Mouse (Mus musculus) thymus, adult 2 months (tissue): ENCODE measurements around the gene Tmtc1. TPM values are rescaled to one million over a fixed set of nuclear protein-coding genes. Genes with fewer than 3 reads are reported as not detected.

Experiments
- DNase-seq: peaks from one replicate; pipeline ENCODE4 v3.0.0; 2021
- H3K27ac ChIP-seq: fragments of 200-500 bp; 2 replicates; pipeline ENCODE4 v1.5.1; 2012; ENCODE audit warnings: low read length, control low read depth; ENCODE audit not compliant: control insufficient read depth, insufficient read depth
- H3K27me3 ChIP-seq: fragments of 200-500 bp; 2 replicates; pipeline ENCODE4 v1.6.1; 2012; ENCODE audit warnings: mild to moderate bottlenecking, low read length, moderate library complexity, mixed read lengths; ENCODE audit not compliant: control insufficient read depth, insufficient read depth
- H3K36me3 ChIP-seq: fragments of 200-500 bp; 2 replicates; pipeline ENCODE4 v1.6.1; 2012; ENCODE audit warnings: mild to moderate bottlenecking, low read length, moderate library complexity; ENCODE audit not compliant: control insufficient read depth, insufficient read depth
- H3K4me1 ChIP-seq: fragments of 200-500 bp; replicated peaks from 2 replicates; pipeline ENCODE4 v1.6.1; 2012; ENCODE audit warnings: low read length; ENCODE audit not compliant: control insufficient read depth, insufficient read depth
- H3K4me3 ChIP-seq: fragments of 200-500 bp; 2 replicates; pipeline ENCODE4 v1.5.1; 2012; ENCODE audit warnings: mild to moderate bottlenecking, low read length, control low read depth, moderate library complexity; ENCODE audit not compliant: control insufficient read depth, insufficient read depth
- CTCF ChIP-seq: fragments of 200-500 bp; IDR thresholded peaks from 2 replicates; pipeline ENCODE4 v1.5.1; 2012; ENCODE audit warnings: mild to moderate bottlenecking, control low read depth, low read length, moderate library complexity, borderline replicate concordance; ENCODE audit not compliant: control insufficient read depth, poor library complexity, insufficient read depth; ENCODE audit errors: extremely low read depth
- POLR2A ChIP-seq: fragments of 200-500 bp; IDR thresholded peaks from 2 replicates; pipeline ENCODE4 v1.6.1; 2012; ENCODE audit warnings: mild to moderate bottlenecking, low read length, control low read depth, moderate library complexity; ENCODE audit not compliant: control insufficient read depth, poor library complexity, insufficient read depth; ENCODE audit errors: extremely low read depth
- WGBS: fragments of 180-500 bp; shearing (Covaris S2); methylation state at CpG from one replicate; pipeline ENCODE4 v1.1.7; 2018; 5-methylcytosine and 5-hydroxymethylcytosine counted together
- polyA plus RNA-seq: library from polyadenylated mRNA; depleted of rRNA; stranded (reverse); fragments of >200 nt; gene quantifications from 2 replicates; pipeline ENCODE4 v1.2.3, GENCODE M21; 2012

Tmtc1 gene
- polyA plus RNA-seq, 1 experiment = 6.4 TPM

DNA sequence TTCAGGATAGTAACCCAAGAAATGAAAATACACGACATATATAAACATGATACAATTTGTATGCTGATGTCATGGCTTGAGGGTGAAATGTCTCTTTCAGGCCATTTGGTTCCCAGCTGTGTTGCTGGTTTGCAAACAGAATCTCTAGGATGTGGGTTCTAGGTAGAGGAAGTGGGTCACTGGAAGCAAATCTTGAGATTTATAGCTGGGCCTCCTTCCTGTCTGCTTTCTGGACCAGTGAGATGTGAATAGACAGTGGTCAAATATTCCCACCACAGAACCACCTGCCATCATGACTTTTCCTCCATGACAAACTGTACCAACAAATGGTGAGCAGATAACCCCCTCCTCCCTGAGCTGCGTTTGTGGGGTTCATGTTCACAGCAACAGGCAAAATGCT, 186.4 kb downstream of the Tmtc1 start:
- TF ChIP-seq CTCF (no peak), POLR2A (no peak)

DNA sequence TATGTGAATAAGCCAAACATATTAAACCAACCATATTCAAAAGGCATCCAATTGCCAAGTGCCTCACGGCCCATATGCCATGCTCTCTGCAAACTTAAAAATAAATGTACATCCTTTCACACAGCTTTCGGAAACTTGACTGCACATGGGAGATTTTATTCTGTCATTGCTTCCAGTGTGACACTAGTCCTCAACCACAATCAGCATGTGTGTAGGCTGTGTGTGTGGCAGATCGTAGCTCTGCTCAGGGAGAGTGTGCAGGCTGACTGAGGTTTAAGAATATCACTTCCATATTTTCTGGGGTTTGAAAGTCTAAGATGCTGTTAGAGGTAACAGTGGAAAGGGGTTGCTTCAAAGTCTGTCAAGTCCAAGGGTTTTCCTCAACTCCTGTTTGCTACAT, 188.1 kb downstream of the Tmtc1 start:
- no peaks in the 10 kb centered on the region for H3K27me3 ChIP-seq
- no peaks in the 10 kb centered on the region for H3K4me1 ChIP-seq
- no peaks in the 10 kb centered on the region for H3K36me3 ChIP-seq
- no peak for DNase-seq
- H3K27ac ChIP-seq = no peak overlapping the region
- H3K4me3 ChIP-seq = no peak overlapping the region
- 93% methylated on average over 3 of the region's 3 CpGs for WGBS
- TF ChIP-seq CTCF (no peak), POLR2A (no peak)

More for the DNA sequence above, 186.4 kb downstream of the Tmtc1 start:
- no peaks in the 10 kb centered on the region for H3K4me1 ChIP-seq
- no peak for DNase-seq
- no peaks in the 10 kb centered on the region for H3K27me3 ChIP-seq
- H3K27ac ChIP-seq = no peak overlapping the region
- no peaks in the 10 kb centered on the region for H3K36me3 ChIP-seq
- WGBS = 12% methylated on average over 2 of the region's 2 CpGs
- no peak overlapping the region for H3K4me3 ChIP-seq

GRCm38 (mm10) chr6:148255395-148256053, 188.7 kb downstream of the Tmtc1 start:
- H3K27me3 ChIP-seq = no peaks in the 10 kb centered on the region
- no peaks in the 10 kb centered on the region for H3K36me3 ChIP-seq
- H3K4me1 ChIP-seq = no peaks in the 10 kb centered on the region
- no peak for TF ChIP-seq CTCF
- no peak for TF ChIP-seq POLR2A
- no peak for DNase-seq
- no peak overlapping the region for H3K4me3 ChIP-seq
- H3K27ac ChIP-seq = no peak overlapping the region
- whole genome bisulfite sequencing = 89% methylated on average over 1 of the region's 1 CpGs

GRCm38 (mm10) chr6:148249221-148249620, 195.0 kb downstream of the Tmtc1 start:
- WGBS = 76% methylated on average over 3 of the region's 3 CpGs
- H3K36me3 ChIP-seq = no peaks in the 10 kb centered on the region
- no peak overlapping the region for H3K4me3 ChIP-seq
- no peak for DNase-seq
- H3K4me1 ChIP-seq = no peaks in the 10 kb centered on the region
- no peak for TF ChIP-seq CTCF
- no peak for TF ChIP-seq POLR2A
- H3K27me3 ChIP-seq = no peaks in the 10 kb centered on the region
- H3K27ac ChIP-seq = no peak overlapping the region

- Histone ChIP-seq H3K36me3 (no peaks in the 10 kb centered on the region), H3K27ac (no peak overlapping the region), H3K27me3 (no peaks in the 10 kb centered on the region), H3K4me3 (no peak overlapping the region), H3K4me1 (no peaks in the 10 kb centered on the region)
- WGBS = 20% methylated on average over 2 of the region's 2 CpGs
- TF ChIP-seq POLR2A = no peak
- no peak for TF ChIP-seq CTCF
- DNase-seq = no peak
Measured at GRCm38 (mm10) chr6:148248625-148249024, 195.6 kb downstream of the Tmtc1 start.

- DNase-seq = no peak
- H3K27me3 ChIP-seq = no peaks in the 10 kb centered on the region
- no peak overlapping the region for H3K27ac ChIP-seq
- no peak for TF ChIP-seq POLR2A
- TF ChIP-seq CTCF = no peak
- no peaks in the 10 kb centered on the region for H3K36me3 ChIP-seq
- H3K4me1 ChIP-seq = no peaks in the 10 kb centered on the region
- H3K4me3 ChIP-seq = no peak overlapping the region
- WGBS = 95% methylated on average over 7 of the region's 7 CpGs
Measured at GRCm38 (mm10) chr6:148246544-148246943, 197.6 kb downstream of the Tmtc1 start.

- DNase-seq = no peak
- no peak overlapping the region for H3K4me3 ChIP-seq
- WGBS = 96% methylated on average over 1 of the region's 1 CpGs
- no peak overlapping the region for H3K27ac ChIP-seq
- no peak for TF ChIP-seq CTCF
- no peaks in the 10 kb centered on the region for H3K4me1 ChIP-seq
- no peaks in the 10 kb centered on the region for H3K27me3 ChIP-seq
- H3K36me3 ChIP-seq = no peaks in the 10 kb centered on the region
Measured at GRCm38 (mm10) chr6:148244836-148245235, 199.4 kb downstream of the Tmtc1 start.
